Mouse (Mus musculus) midbrain, embryonic 15.5 days (tissue): ENCODE data around the gene 2410002F23Rik. TPM values are rescaled to one million over a fixed set of nuclear protein-coding genes. Genes with fewer than 3 reads are reported as not detected.
A peak's percentile ranks its signal among the peaks of the same experiment; 100 is the strongest.

ENCODE experiments used
- ATAC-seq: fragments of 200-750 bp; cut with Nextera tagmentation; replicated peaks from 2 replicates; pipeline ENCODE4 v1.8.0; 2017; ENCODE audit warnings: moderate TSS enrichment
- H3K27ac ChIP-seq: fragments of 300-500 bp; sonication (generic); 2 replicates; pipeline ENCODE4 v1.5.1; 2015; ENCODE audit warnings: mild to moderate bottlenecking, inconsistent platforms
- H3K27me3 ChIP-seq: fragments of 300-500 bp; sonication (generic); replicated peaks from 2 replicates; pipeline ENCODE4 v1.6.1; 2015; ENCODE audit warnings: inconsistent platforms
- H3K36me3 ChIP-seq: fragments of 300-500 bp; sonication (generic); replicated peaks from 2 replicates; pipeline ENCODE4 v1.6.1; 2015; ENCODE audit warnings: inconsistent platforms
- H3K4me1 ChIP-seq: fragments of 300-500 bp; sonication (generic); 2 replicates; pipeline ENCODE4 v1.6.1; 2015; ENCODE audit warnings: inconsistent platforms
- H3K4me2 ChIP-seq: fragments of 300-500 bp; sonication (generic); 2 replicates; pipeline ENCODE4 v1.6.1; 2015; ENCODE audit warnings: inconsistent platforms, mild to moderate bottlenecking, moderate library complexity
- H3K4me3 ChIP-seq: fragments of 300-500 bp; sonication (generic); 2 replicates; pipeline ENCODE4 v1.5.1; 2015; ENCODE audit warnings: mild to moderate bottlenecking, inconsistent platforms
- H3K9ac ChIP-seq: fragments of 300-500 bp; sonication (generic); 2 replicates; pipeline ENCODE4 v1.6.1; 2015; ENCODE audit warnings: mild to moderate bottlenecking, inconsistent platforms
- H3K9me3 ChIP-seq: fragments of 300-500 bp; sonication (generic); 2 replicates; pipeline ENCODE4 v1.6.1; 2016; ENCODE audit warnings: inconsistent platforms
- WGBS: fragments of 180-500 bp; shearing (Covaris S2); methylation state at CpG from one replicate; pipeline ENCODE4 v1.1.7; 2015; ENCODE audit warnings: mixed read lengths; 5-methylcytosine and 5-hydroxymethylcytosine counted together
- polyA plus RNA-seq: library from polyadenylated mRNA; unstranded; fragments of >200 nt; fragmentation: Nextera tagmentation; extraction: Ambion mirVana; gene quantifications from 2 replicates; pipeline ENCODE4 v1.2.1, GENCODE M21; 2015

2410002F23Rik gene
- polyA plus RNA-seq, 1 experiment from 2014 or later = 240 TPM

DNA sequence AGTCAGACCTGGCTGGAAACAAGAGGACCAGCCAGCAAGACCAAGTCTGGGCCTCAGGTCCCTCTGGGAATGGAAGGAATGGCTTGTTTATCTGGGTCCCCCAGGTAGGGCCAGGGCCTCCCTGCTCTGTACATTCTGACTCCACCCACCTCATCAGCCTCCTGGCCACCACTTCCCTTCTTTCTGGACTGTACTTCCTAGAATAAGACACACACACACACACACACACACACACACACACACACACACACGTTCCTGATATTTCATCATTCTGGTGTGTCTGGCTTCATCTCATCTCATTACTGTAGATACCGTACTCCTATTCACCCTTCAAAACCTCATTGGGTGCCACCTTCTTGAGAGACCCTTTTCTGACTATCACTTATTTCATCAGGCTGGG, 22.9 kb downstream of the 2410002F23Rik start:
- no peak for ATAC-seq
- WGBS = 93% methylated on average over 2 of the region's 2 CpGs
- Histone ChIP-seq H3K4me3 (no peak overlapping the region), H3K27ac (no peak overlapping the region), H3K9ac (no peak overlapping the region), H3K27me3 (peaks cover 4% of the 10 kb centered on the region; the same call in 1 of the 2 replicates), H3K36me3 (no peaks in the 10 kb centered on the region), H3K4me2 (no peak overlapping the region), H3K9me3 (no peaks in the 10 kb centered on the region), H3K4me1 (no peaks in the 10 kb centered on the region)

DNA sequence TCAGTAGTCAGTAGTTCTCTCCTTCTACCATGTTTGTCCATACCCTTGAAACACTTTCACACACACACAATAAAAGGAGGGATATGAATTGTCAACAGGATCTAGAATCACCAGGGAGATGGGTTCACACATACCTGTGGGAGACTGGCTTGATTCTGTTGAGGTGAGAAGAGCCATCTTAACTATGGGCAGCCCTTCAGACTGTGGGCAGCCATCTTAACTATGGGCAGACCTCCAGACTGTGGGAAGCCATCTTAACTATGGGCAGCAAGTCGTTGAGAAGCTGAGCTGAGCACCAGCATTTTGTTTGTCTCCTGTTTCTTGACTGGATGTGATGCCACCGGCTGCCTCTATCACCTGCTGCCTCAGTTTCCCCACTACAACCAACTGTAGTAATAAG, 24.8 kb downstream of the 2410002F23Rik start:
- Histone ChIP-seq H3K27me3 (peaks cover 4% of the 10 kb centered on the region; the same call in 1 of the 2 replicates), H3K4me2 (no peak overlapping the region), H3K27ac (no peak overlapping the region), H3K4me3 (no peak overlapping the region), H3K4me1 (no peaks in the 10 kb centered on the region), H3K9ac (no peak overlapping the region), H3K9me3 (no peaks in the 10 kb centered on the region), H3K36me3 (no peaks in the 10 kb centered on the region)
- 72% methylated on average over 2 of the region's 2 CpGs for WGBS
- ATAC-seq = peak; percentile 68

DNA sequence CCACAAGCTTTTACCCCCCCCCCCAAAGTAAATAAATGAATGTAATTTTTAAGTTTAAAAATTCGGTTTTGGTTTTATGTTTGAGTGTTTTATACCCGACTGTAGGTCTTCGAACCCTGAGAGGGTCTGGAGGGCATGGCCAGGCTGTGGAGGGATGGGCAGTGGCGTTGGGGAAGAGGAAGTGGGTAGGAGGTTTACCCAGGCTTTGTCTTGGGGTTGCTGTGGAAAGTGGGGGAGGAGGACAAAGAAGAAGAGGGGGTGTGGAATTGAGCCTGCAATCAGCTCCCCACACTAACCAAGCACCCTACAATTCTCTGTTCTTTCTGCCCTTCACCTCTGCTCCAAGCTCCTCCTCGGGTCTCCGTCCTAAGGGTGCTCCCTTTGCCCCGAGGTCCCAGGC, 26.0 kb downstream of the 2410002F23Rik start:
- ATAC-seq = no peak
- 95% methylated on average over 7 of the region's 7 CpGs for WGBS
- Histone ChIP-seq H3K4me1 (no peaks in the 10 kb centered on the region), H3K9me3 (no peaks in the 10 kb centered on the region), H3K4me2 (no peak overlapping the region), H3K9ac (no peak overlapping the region), H3K27ac (no peak overlapping the region), H3K4me3 (no peak overlapping the region), H3K27me3 (no peaks in the 10 kb centered on the region; the same call in 1 of the 2 replicates), H3K36me3 (no peaks in the 10 kb centered on the region)

DNA sequence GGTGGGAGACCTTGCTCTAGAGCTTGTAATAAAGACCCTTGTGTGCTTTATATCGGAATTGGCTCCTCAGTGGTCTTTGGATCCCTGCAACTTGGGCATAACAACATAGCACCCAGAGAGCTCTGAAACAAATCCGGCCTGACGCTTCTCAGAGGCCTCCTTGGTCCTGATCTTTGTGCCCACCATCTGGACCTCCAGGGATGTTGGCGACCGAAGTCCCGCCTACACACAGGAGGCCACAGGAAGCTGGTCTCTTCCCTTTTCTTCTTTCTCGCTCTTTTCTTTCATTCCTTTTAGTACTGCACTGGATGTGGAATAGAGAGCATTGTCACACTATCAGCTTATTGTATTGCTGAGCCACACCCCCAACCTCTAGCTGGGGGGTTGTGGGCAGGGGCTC, 26.9 kb downstream of the 2410002F23Rik start:
- H3K4me2 ChIP-seq = no peak overlapping the region
- no peak for ATAC-seq
- H3K36me3 ChIP-seq = no peaks in the 10 kb centered on the region
- H3K27me3 ChIP-seq = no peaks in the 10 kb centered on the region; the same call in 1 of the 2 replicates
- no peaks in the 10 kb centered on the region for H3K9me3 ChIP-seq
- no peak overlapping the region for H3K4me3 ChIP-seq
- H3K9ac ChIP-seq = no peak overlapping the region
- WGBS = 59% methylated on average over 7 of the region's 7 CpGs
- no peaks in the 10 kb centered on the region for H3K4me1 ChIP-seq
- no peak overlapping the region for H3K27ac ChIP-seq

DNA sequence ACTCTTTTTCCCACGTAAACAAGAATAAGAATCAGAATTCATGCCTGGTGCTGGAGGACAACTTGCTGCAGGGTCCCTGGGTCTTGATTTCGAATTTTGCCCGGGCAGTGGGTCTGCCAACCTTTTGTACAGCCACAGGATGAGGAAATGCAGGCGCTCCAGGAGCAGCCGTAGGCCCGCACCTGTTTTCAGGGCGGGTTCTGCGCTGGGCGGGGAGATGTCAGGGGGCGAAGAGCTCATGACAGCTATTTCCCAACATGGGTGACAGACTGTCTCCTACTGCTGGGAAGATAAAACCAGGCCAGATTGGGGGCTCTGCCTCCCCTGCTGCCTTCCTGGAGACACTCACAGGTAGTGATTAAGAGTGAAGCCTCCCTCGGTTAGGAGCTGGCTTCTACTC, 27.6 kb downstream of the 2410002F23Rik start:
- no peak for ATAC-seq
- H3K9me3 ChIP-seq = no peaks in the 10 kb centered on the region
- H3K36me3 ChIP-seq = no peaks in the 10 kb centered on the region
- H3K4me2 ChIP-seq = no peak overlapping the region
- no peak overlapping the region for H3K9ac ChIP-seq
- no peaks in the 10 kb centered on the region for H3K4me1 ChIP-seq
- no peak overlapping the region for H3K27ac ChIP-seq
- no peaks in the 10 kb centered on the region; the same call in 1 of the 2 replicates for H3K27me3 ChIP-seq
- 47% methylated on average over 11 of the region's 11 CpGs for WGBS
- no peak overlapping the region for H3K4me3 ChIP-seq

DNA sequence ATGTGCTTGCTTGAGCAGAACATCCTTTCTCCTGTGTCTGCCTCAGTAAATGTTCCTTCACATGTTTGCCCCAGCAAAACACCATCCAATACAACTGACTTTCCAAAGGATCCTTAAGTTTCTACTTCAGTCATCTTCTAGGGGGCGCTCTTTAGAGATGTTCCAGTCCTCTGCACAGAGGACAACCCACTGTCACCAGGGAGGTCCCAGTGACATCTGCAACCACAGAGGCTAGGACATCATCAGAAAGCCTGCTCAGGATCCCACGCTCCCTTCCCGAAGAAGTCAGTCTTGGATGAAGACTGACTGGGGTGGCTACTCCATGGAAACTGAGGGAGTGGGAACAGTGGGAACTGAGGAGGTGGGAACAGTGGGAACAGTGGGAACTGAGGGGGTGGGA, 29.0 kb downstream of the 2410002F23Rik start:
- Histone ChIP-seq H3K4me3 (no peak overlapping the region), H3K4me2 (no peak overlapping the region), H3K27me3 (no peaks in the 10 kb centered on the region; the same call in 1 of the 2 replicates), H3K27ac (no peak overlapping the region), H3K9me3 (no peaks in the 10 kb centered on the region), H3K9ac (no peak overlapping the region), H3K36me3 (no peaks in the 10 kb centered on the region), H3K4me1 (no peaks in the 10 kb centered on the region)
- ATAC-seq = no peak
- 82% methylated on average over 3 of the region's 3 CpGs for WGBS

DNA sequence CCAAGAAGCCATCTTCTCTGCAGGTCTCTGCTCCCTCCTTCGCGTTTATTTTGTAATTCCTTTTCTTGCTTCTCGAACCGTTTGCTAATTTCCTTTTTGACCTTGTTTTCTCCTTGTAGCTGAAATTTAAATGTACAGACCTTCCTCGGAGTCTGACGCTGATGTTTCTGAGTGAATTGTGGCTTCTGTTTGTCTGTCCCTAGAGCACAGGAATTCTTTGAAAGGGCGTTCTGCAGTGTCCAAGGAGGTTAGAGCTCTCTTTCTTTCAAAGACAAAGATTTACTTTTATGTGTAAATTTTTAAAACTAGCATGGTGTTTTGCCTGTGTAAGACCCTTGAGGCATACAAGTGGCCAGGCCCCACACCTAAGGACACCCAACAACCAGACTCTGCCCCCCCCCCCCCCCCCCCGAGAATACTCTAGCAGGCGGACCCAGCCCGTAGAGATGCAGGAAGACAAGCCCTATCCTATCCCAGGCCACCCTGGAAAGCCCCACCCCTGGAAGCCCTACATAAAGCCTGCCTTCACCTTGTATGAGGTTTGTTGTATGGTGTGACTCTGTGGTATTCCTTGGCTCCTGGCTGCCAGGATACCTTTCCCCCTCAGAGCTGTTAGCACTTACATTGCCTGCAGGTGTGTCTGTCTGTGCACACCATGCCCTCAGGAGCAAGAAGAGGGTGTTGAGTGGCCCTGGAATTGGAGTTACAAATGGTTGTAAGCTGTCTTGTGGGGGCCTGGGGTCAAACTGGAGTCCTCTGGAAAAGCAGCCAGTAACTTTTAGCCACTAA, 30.1 kb downstream of the 2410002F23Rik start:
- H3K27me3 ChIP-seq = no peaks in the 10 kb centered on the region; the same call in 1 of the 2 replicates
- H3K9me3 ChIP-seq = no peaks in the 10 kb centered on the region
- no peak overlapping the region for H3K4me3 ChIP-seq
- no peaks in the 10 kb centered on the region for H3K36me3 ChIP-seq
- H3K9ac ChIP-seq = no peak overlapping the region
- H3K4me1 ChIP-seq = peaks cover 2% of the 10 kb centered on the region; the same call in 1 of the 2 replicates
- ATAC-seq = no peak
- 60% methylated on average over 9 of the region's 10 CpGs for WGBS
- no peak overlapping the region for H3K4me2 ChIP-seq
- no peak overlapping the region for H3K27ac ChIP-seq

DNA sequence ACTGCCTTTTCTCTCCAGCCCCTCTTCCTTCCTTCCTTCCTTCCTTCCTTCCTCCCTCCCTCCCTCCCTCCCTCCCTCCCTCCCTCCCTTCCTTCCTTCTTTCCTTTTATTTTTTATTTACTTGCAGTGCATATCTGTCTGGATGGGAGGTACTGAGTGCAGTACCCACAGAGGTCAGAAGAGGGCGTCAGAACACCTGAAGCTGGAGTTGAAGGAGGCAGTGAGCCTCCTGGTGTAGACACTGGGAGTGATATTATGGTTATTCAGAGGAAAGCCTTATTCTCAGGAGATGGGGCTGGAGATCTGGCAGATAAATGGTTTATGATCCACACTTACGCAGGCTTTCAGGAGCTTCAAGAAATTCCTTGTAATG, 30.7 kb downstream of the 2410002F23Rik start:
- H3K4me1 ChIP-seq = peaks cover 8% of the 10 kb centered on the region
- WGBS = 42% methylated on average over 2 of the region's 2 CpGs
- no peak for ATAC-seq
- no peaks in the 10 kb centered on the region for H3K9me3 ChIP-seq
- no peaks in the 10 kb centered on the region for H3K36me3 ChIP-seq
- no peaks in the 10 kb centered on the region; the same call in 1 of the 2 replicates for H3K27me3 ChIP-seq
- H3K4me2 ChIP-seq = no peak overlapping the region
- no peak overlapping the region for H3K9ac ChIP-seq
- no peak overlapping the region for H3K4me3 ChIP-seq
- H3K27ac ChIP-seq = no peak overlapping the region

DNA sequence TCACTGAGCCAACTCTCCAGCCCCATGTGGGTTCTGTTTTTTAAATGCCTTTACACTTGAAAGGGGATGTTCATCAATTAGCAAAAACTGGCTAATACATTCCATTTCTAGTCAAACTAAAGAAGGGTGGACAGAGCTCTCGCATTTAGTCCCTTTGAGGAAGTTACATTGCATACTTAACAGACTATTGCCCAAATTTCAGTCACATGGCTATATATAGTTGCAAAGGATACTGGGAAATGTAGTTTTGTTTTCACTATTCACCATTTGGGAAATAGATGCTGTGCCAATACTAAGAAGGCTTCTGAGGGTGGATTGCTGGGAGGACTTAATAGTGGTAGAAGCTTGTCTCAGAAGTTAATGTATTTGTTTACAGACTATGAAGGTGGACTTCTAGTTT, 34.4 kb downstream of the 2410002F23Rik start:
- Histone ChIP-seq H3K36me3 (no peaks in the 10 kb centered on the region), H3K4me2 (no peak overlapping the region), H3K9me3 (no peaks in the 10 kb centered on the region), H3K27me3 (no peaks in the 10 kb centered on the region), H3K27ac (0 out of 2 replicates have a peak overlapping the region, but pooled peaks have one; percentile 4), H3K4me1 (peaks cover 8% of the 10 kb centered on the region), H3K4me3 (no peak overlapping the region), H3K9ac (no peak overlapping the region)
- WGBS = 57% methylated on average over 1 of the region's 1 CpGs
- ATAC-seq = peak; percentile 30; the same call in 1 of the 2 replicates

DNA sequence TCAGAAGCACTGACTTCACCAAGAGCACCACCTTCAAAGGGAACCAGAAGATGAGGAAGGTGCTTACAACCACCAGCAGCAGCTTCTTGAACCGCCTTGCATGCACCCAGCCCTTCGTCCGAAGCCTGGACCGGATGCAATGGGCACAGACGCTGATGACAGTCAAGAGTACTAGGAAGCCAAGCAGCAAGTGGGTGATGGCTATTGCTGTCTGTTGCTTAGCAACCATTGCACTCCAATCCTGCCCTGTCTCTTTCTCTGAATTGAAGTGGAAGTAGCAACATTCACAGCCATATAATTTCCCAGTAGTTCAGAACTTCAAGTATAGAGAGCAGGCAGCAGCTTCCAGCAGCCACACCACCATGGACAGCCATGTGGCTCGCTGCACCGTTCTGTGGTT, 35.1 kb downstream of the 2410002F23Rik start:
- Histone ChIP-seq H3K27me3 (no peaks in the 10 kb centered on the region), H3K4me2 (no peak overlapping the region), H3K36me3 (no peaks in the 10 kb centered on the region), H3K27ac (0 out of 2 replicates have a peak overlapping the region, but pooled peaks have one; percentile 4), H3K9ac (no peak overlapping the region), H3K4me1 (peaks cover 8% of the 10 kb centered on the region), H3K4me3 (no peak overlapping the region), H3K9me3 (no peaks in the 10 kb centered on the region)
- 67% methylated on average over 7 of the region's 7 CpGs for WGBS
- peak; percentile 67 for ATAC-seq

DNA sequence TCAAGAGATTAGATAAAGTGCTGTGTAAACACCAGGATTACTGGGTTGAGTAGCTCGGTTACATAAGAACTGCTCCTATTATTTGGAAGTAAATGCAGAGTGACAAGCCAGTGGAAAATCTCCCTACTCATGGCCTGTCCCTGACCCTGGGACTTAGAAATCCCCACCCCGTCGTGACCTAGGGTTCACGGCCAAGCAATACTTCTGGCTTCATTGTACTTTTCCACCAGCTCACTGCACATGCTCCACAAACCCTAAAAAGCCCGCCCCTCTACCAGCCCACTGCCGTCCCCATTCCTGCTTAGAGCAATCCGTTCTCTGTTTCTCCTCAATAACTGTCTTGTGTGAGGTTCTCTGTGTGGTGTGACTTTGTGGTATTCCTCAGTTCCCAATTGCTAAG, 41.2 kb downstream of the 2410002F23Rik start:
- 59% methylated on average over 7 of the region's 7 CpGs for WGBS
- no peak for ATAC-seq
- Histone ChIP-seq H3K9me3 (no peaks in the 10 kb centered on the region), H3K4me1 (no peaks in the 10 kb centered on the region), H3K9ac (no peak overlapping the region), H3K36me3 (no peaks in the 10 kb centered on the region), H3K27ac (no peak overlapping the region), H3K4me3 (no peak overlapping the region), H3K27me3 (no peaks in the 10 kb centered on the region), H3K4me2 (no peak overlapping the region)

DNA sequence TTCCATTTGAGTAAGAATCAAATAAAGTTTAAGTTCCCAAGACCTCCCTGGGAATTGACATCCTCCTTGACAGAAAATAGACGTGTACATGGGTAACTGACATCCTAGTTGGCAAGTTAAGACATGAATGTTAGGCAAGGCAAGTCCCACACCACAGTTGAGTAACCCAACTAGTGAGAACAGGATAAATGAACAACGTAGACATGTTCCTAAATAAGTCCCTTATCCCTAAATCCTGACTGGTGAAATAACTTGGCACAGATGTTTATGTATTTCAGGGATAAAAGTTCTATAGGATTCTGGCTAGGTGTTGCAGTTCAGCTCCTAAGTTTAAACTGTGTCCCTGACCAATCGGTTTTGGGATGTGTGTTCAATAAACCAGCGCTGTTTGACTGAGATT, 44.5 kb downstream of the 2410002F23Rik start:
- Histone ChIP-seq H3K27me3 (no peaks in the 10 kb centered on the region), H3K36me3 (no peaks in the 10 kb centered on the region), H3K4me1 (no peaks in the 10 kb centered on the region), H3K4me3 (no peak overlapping the region), H3K9me3 (no peaks in the 10 kb centered on the region), H3K9ac (no peak overlapping the region), H3K4me2 (no peak overlapping the region), H3K27ac (no peak overlapping the region)
- ATAC-seq = no peak
- 83% methylated on average over 4 of the region's 4 CpGs for WGBS

DNA sequence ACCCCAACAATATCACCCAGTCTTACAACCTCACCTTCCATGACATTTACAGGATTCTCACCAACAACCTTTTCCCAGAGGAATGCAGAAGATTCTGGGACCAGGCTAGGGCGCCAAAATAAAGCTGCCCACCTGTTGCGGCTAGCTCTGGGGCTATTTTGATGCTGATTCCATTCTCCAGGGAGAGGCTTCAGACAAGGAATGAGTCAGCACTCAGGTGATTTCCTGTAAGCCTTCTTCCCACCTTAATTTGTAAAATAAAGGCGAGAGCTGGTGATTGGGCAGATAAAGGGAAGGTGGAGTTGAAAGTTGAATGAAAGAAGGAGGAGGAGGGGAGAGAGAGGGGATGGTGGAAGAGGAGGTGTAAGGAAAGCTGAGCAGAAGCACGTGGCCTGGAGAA, 44.9 kb downstream of the 2410002F23Rik start:
- Histone ChIP-seq H3K27ac (no peak overlapping the region), H3K9me3 (no peaks in the 10 kb centered on the region), H3K36me3 (no peaks in the 10 kb centered on the region), H3K4me2 (no peak overlapping the region), H3K4me1 (no peaks in the 10 kb centered on the region), H3K27me3 (no peaks in the 10 kb centered on the region), H3K4me3 (no peak overlapping the region), H3K9ac (no peak overlapping the region)
- WGBS = 52% methylated on average over 4 of the region's 4 CpGs
- ATAC-seq = no peak
